Mouse (Mus musculus) kidney, postnatal 0 days (tissue): ENCODE results near the gene Mccc2. TPM values are rescaled to one million over a fixed set of nuclear protein-coding genes. Genes with fewer than 3 reads are reported as not detected.

Experiments used
- ATAC-seq: fragments of 200-750 bp; cut with Nextera tagmentation; replicated peaks from 2 replicates; pipeline ENCODE4 v1.8.0; 2017; ENCODE audit warnings: low read depth, moderate number of reproducible peaks, moderate TSS enrichment, moderate library complexity; ENCODE audit not compliant: low FRiP score
- DNase-seq: peaks from one replicate; pipeline ENCODE4 v3.0.0-alpha.2; 2016; ENCODE audit warnings: low spot score
- H3K27ac ChIP-seq: fragments of 300-500 bp; sonication (generic); 2 replicates; pipeline ENCODE4 v1.5.1; 2014; ENCODE audit warnings: mild to moderate bottlenecking
- H3K27me3 ChIP-seq: fragments of 300-500 bp; sonication (generic); 2 replicates; pipeline ENCODE4 v1.6.1; 2014; ENCODE audit warnings: low read length, mixed read lengths; ENCODE audit not compliant: insufficient read depth
- H3K36me3 ChIP-seq: fragments of 300-500 bp; sonication (generic); 2 replicates; pipeline ENCODE4 v1.6.1; 2014; ENCODE audit warnings: low read length, mixed read lengths; ENCODE audit not compliant: insufficient read depth
- H3K4me1 ChIP-seq: fragments of 300-500 bp; sonication (generic); replicated peaks from 2 replicates; pipeline ENCODE4 v1.6.1; 2014; ENCODE audit warnings: antibody characterized with exemption, low read length, mixed read lengths; ENCODE audit not compliant: insufficient read depth
- H3K4me2 ChIP-seq: fragments of 300-500 bp; sonication (generic); 2 replicates; pipeline ENCODE4 v1.6.1; 2014; ENCODE audit warnings: mild to moderate bottlenecking, low read length, moderate library complexity, mixed read lengths
- H3K4me3 ChIP-seq: fragments of 300-500 bp; sonication (generic); replicated peaks from 2 replicates; pipeline ENCODE4 v1.5.1; 2014; ENCODE audit warnings: low read depth, low read length
- H3K9ac ChIP-seq: fragments of 300-500 bp; sonication (generic); 2 replicates; pipeline ENCODE4 v1.6.1; 2014; ENCODE audit warnings: low read depth, low read length
- H3K9me3 ChIP-seq: fragments of 300-500 bp; sonication (generic); replicated peaks from 2 replicates; pipeline ENCODE4 v1.6.1; 2016; ENCODE audit warnings: low read length, inconsistent platforms, mixed read lengths
- CTCF ChIP-seq: IDR thresholded peaks from 2 replicates; pipeline ENCODE4 v1.5.1; 2016; ENCODE audit warnings: antibody characterized with exemption, low read depth, mild to moderate bottlenecking, moderate library complexity
- WGBS: fragments of 180-500 bp; shearing (Covaris S2); extraction: QIAGEN DNeasy Blood & Tissue Kit; methylation state at CpG from one replicate; pipeline ENCODE4 v1.1.7; 2014; 5-methylcytosine and 5-hydroxymethylcytosine counted together
- polyA plus RNA-seq: library from polyadenylated mRNA; unstranded; fragments of >200 nt; fragmentation: Nextera tagmentation; extraction: Ambion mirVana; gene quantifications from 2 replicates; pipeline ENCODE4 v1.2.1, GENCODE M21; 2015

Gene Mccc2
- polyA plus RNA-seq, 1 experiment from 2014 or later: 73.4 TPM

GRCm38 (mm10) chr13:99931502-99931901 is 83.9 kb downstream of the Mccc2 start:
- H3K4me1 ChIP-seq: no peaks in the 10 kb centered on the region
- 83% methylated on average over 6 of the region's 6 CpGs for WGBS
- no peak for TF ChIP-seq CTCF
- H3K27me3 ChIP-seq: no peaks in the 10 kb centered on the region
- no peak for DNase-seq
- H3K9ac ChIP-seq: no peak overlapping the region
- H3K36me3 ChIP-seq: no peaks in the 10 kb centered on the region
- ATAC-seq: no peak
- no peaks in the 10 kb centered on the region for H3K9me3 ChIP-seq
- no peak overlapping the region for H3K27ac ChIP-seq
- H3K4me2 ChIP-seq: no peak overlapping the region
- H3K4me3 ChIP-seq: no peak overlapping the region

GRCm38 (mm10) chr13:99926249-99926648 is 89.2 kb downstream of the Mccc2 start:
- ATAC-seq (no peak), DNase-seq (no peak)
- H3K9ac ChIP-seq: no peak overlapping the region
- H3K36me3 ChIP-seq: no peaks in the 10 kb centered on the region
- no peak for TF ChIP-seq CTCF
- no peak overlapping the region for H3K4me2 ChIP-seq
- H3K27me3 ChIP-seq: no peaks in the 10 kb centered on the region
- no peaks in the 10 kb centered on the region for H3K4me1 ChIP-seq
- no peaks in the 10 kb centered on the region for H3K9me3 ChIP-seq
- H3K27ac ChIP-seq: no peak overlapping the region
- H3K4me3 ChIP-seq: no peak overlapping the region
- WGBS: 52% methylated on average over 5 of the region's 5 CpGs

GRCm38 (mm10) chr13:99915632-99916031 is 99.8 kb downstream of the Mccc2 start:
- 44% methylated on average over 5 of the region's 5 CpGs for WGBS

GRCm38 (mm10) chr13:99900965-99901364 is 114.5 kb downstream of the Mccc2 start, which contains the start of gene Cartpt:
Gene Cartpt (minus strand): TSS chr13:99901091.
- Histone ChIP-seq H3K4me2 (peak within 1 kb of the TSS; percentile 34), H3K27ac (no peak within 1 kb of the TSS), H3K4me3 (no peak within 1 kb of the TSS), H3K9me3 (no peaks in the 10 kb centered on the region), H3K27me3 (peaks cover 18% of the 10 kb centered on the region), H3K4me1 (0 out of 2 replicates have a peak, but pooled peaks cover 4% of the 10 kb centered on the region), H3K9ac (no peak within 1 kb of the TSS), H3K36me3 (no peaks in the 10 kb centered on the region)
- TF ChIP-seq CTCF: no peak
- DNase-seq (no peak), ATAC-seq (no peak)
- 48% methylated on average over 9 of the region's 9 CpGs for WGBS

More at GRCm38 (mm10) chr13:99915632-99916031, 99.8 kb downstream of the Mccc2 start:
- H3K4me1 ChIP-seq: no peaks in the 10 kb centered on the region
- peak; percentile 8 for DNase-seq
- no peak overlapping the region for H3K4me2 ChIP-seq
- no peaks in the 10 kb centered on the region for H3K27me3 ChIP-seq
- H3K36me3 ChIP-seq: no peaks in the 10 kb centered on the region
- no peak for ATAC-seq
- H3K9me3 ChIP-seq: no peaks in the 10 kb centered on the region
- no peak for TF ChIP-seq CTCF
- H3K4me3 ChIP-seq: no peak overlapping the region
- no peak overlapping the region for H3K27ac ChIP-seq
- H3K9ac ChIP-seq: no peak overlapping the region

- DNase-seq (peak; percentile 84), ATAC-seq (peak; percentile 79)
- Histone ChIP-seq H3K9ac (no peak overlapping the region), H3K27me3 (peaks cover 18% of the 10 kb centered on the region), H3K4me1 (0 out of 2 replicates have a peak, but pooled peaks cover 4% of the 10 kb centered on the region), H3K9me3 (no peaks in the 10 kb centered on the region), H3K4me3 (no peak overlapping the region), H3K27ac (no peak overlapping the region), H3K36me3 (no peaks in the 10 kb centered on the region), H3K4me2 (peak overlapping the region; percentile 34)
- under 1% methylated on average over 30 of the region's 30 CpGs for WGBS
- TF ChIP-seq CTCF: 0 out of 2 replicates have a peak, but pooled peaks have one; percentile 12
Observed at GRCm38 (mm10) chr13:99900557-99900892, 114.9 kb downstream of the Mccc2 start.

GRCm38 (mm10) chr13:99899670-99900556 is 115.5 kb downstream of the Mccc2 start:
- no peak for ATAC-seq
- 6% methylated on average over 36 of the region's 38 CpGs for WGBS
- H3K9ac ChIP-seq: no peak overlapping the region
- H3K4me3 ChIP-seq: no peak overlapping the region
- peak overlapping the region; percentile 34 for H3K4me2 ChIP-seq
- H3K27ac ChIP-seq: no peak overlapping the region
- H3K4me1 ChIP-seq: 0 out of 2 replicates have a peak, but pooled peaks cover 4% of the 10 kb centered on the region
- TF ChIP-seq CTCF: no peak
- no peaks in the 10 kb centered on the region for H3K9me3 ChIP-seq
- no peaks in the 10 kb centered on the region for H3K36me3 ChIP-seq
- DNase-seq: no peak
- H3K27me3 ChIP-seq: peaks cover 18% of the 10 kb centered on the region
